Mouse (Mus musculus): ENCODE results near the gene Coro1b. TPM values are rescaled to one million over a fixed set of nuclear protein-coding genes. Genes with fewer than 3 reads are reported as not detected.
"Not testable (repeated sequence)": the region's sequence is repeated elsewhere in the genome, so short reads cannot be mapped to it uniquely, and the experiment has no call there.

Coro1b gene
- polyA plus RNA-seq, 1 experiment from 2014 or later: 74.8 TPM

DNA sequence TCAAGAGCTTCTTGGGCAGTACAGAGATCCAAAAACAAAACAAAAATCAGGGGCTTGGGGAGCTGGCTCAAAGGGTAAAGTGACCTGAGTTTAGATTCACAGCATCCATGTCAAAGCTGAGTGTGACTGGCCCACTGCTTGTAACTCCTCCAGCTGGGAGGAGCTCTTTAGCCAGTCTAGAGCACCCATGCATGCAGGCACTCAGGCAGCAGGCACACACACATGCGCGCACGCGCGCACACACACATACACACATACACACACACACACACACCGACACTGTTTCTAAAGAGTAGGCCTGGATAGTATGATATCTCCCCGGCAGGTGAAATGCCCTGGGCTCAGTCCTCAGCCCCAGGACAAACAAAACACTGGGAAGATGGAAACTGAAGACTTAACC, 31.4 kb upstream of the Coro1b start:
- no peaks in the 10 kb centered on the region for H3K27me3 ChIP-seq (ENCODE audit: control insufficient read depth, insufficient read depth, low read depth, low read length)
- 87% methylated on average over 7 of the region's 7 CpGs for WGBS (ENCODE audit: insufficient replicate concordance)
- no peak overlapping the region for H3K9ac ChIP-seq (ENCODE audit: low read depth, low read length)
- H3K9me3 ChIP-seq (replicated peaks; ENCODE audit: control insufficient read depth, low read length): no peaks in the 10 kb centered on the region
- H3K27ac ChIP-seq (ENCODE audit: low read length): no peak overlapping the region
- ATAC-seq (ENCODE audit: low read depth): no peak
- no peak overlapping the region for H3K4me3 ChIP-seq (ENCODE audit: low read depth, low read length)
- H3K4me2 ChIP-seq (ENCODE audit: low read depth, low read length): no peak overlapping the region
- peaks cover 34% of the 10 kb centered on the region for H3K4me1 ChIP-seq (ENCODE audit: control insufficient read depth, low read depth, low read length)
- peaks cover 11% of the 10 kb centered on the region for H3K36me3 ChIP-seq (ENCODE audit: control insufficient read depth, insufficient read depth)

DNA sequence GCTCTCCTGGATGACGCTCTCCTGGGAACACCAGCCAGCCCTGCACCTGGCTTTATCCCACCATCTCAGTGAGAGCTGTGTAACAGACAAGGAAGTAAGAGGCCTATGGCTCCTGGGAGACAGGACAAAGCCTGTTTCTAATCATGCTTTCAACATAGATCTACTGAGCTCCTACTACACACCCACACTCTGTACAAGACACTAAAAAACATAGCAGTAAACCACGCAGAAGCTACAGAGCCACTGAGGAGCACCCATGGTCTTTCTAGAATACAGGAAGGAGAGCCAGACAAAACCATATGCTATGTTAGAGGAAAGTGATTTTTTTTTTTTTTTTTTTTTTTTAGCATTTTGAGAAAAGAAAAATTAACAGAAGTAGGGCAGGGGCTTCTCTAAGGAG, 30.1 kb upstream of the Coro1b start:
- Histone ChIP-seq H3K9ac (ENCODE audit: low read depth, low read length) (no peak overlapping the region), H3K36me3 (ENCODE audit: control insufficient read depth, insufficient read depth) (peaks cover 11% of the 10 kb centered on the region), H3K4me3 (ENCODE audit: low read depth, low read length) (no peak overlapping the region), H3K4me2 (ENCODE audit: low read depth, low read length) (no peak overlapping the region), H3K9me3 (replicated peaks; ENCODE audit: control insufficient read depth, low read length) (no peaks in the 10 kb centered on the region), H3K4me1 (ENCODE audit: control insufficient read depth, low read depth, low read length) (peaks cover 40% of the 10 kb centered on the region), H3K27me3 (ENCODE audit: control insufficient read depth, insufficient read depth, low read depth, low read length) (no peaks in the 10 kb centered on the region), H3K27ac (ENCODE audit: low read length) (no peak overlapping the region)
- no peak for ATAC-seq (ENCODE audit: low read depth)
- 81% methylated on average over 2 of the region's 2 CpGs for WGBS (ENCODE audit: insufficient replicate concordance)

DNA sequence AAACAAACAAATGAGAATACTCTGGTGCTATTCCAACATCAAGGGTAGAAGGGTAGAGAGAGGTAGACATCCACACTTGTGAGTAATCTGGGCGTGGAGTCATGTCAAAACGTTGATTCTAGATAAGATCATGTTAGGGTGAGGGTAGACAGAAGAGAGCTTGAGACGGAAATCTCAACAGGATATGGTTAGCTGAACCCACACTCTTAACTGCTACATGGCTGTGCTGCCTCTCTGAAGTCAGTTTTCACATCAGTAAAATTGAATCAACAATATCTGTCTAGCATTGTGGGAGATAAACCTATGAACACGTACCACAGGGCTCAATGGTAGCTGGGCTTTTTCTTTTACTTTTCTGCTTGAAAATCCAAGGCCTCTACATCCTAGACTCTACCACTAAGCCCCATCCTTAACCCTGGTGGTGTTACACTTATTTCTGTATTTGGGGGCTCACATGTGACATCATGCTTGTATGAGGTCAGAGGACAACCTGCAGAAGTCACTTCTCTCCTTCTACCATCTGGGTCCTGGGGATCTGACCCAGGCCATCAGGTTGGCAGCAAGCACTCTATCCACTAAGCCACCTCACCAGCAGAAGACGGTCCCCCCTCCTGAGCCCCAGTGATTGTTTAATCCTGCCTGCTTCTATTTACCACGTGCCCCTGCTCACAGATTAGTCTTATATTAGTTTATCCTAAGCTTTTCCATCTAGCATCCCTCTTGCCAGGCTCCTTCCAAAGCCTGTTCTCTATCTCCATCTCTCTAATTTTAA, 28.5 kb upstream of the Coro1b start:
- 54% methylated on average over 6 of the region's 6 CpGs for WGBS (ENCODE audit: insufficient replicate concordance)
- Histone ChIP-seq H3K4me3 (ENCODE audit: low read depth, low read length) (no peak overlapping the region), H3K4me2 (ENCODE audit: low read depth, low read length) (peak overlapping the region; percentile 77), H3K4me1 (ENCODE audit: control insufficient read depth, low read depth, low read length) (peaks cover 41% of the 10 kb centered on the region), H3K27ac (ENCODE audit: low read length) (no peak overlapping the region), H3K9ac (ENCODE audit: low read depth, low read length) (no peak overlapping the region), H3K9me3 (replicated peaks; ENCODE audit: control insufficient read depth, low read length) (no peaks in the 10 kb centered on the region), H3K27me3 (ENCODE audit: control insufficient read depth, insufficient read depth, low read depth, low read length) (no peaks in the 10 kb centered on the region), H3K36me3 (ENCODE audit: control insufficient read depth, insufficient read depth) (peaks cover 6% of the 10 kb centered on the region)
- ATAC-seq (ENCODE audit: low read depth): no peak

DNA sequence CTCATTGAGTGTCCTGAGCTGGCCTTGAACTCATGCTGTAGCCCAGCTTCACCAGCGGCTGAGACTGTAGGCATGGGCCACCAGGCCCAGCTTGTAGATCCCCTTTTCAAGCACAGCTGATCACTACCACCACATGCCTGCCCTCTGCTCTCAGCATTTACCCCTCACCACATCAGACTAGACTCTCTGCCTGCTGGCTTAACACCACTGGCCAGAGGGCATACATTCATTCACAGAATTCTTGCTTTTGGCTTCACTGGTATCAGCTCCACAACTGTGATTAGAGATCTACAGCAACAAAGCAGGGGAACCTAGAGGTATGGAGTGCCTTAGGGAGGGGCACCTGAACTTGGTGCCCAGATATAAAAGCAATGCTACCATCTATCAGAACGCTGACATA, 27.9 kb upstream of the Coro1b start:
- Histone ChIP-seq H3K9ac (ENCODE audit: low read depth, low read length) (no peak overlapping the region), H3K4me1 (ENCODE audit: control insufficient read depth, low read depth, low read length) (peaks cover 45% of the 10 kb centered on the region), H3K4me2 (ENCODE audit: low read depth, low read length) (peak overlapping the region; percentile 77), H3K27ac (ENCODE audit: low read length) (no peak overlapping the region), H3K36me3 (ENCODE audit: control insufficient read depth, insufficient read depth) (peaks cover 2% of the 10 kb centered on the region), H3K27me3 (ENCODE audit: control insufficient read depth, insufficient read depth, low read depth, low read length) (no peaks in the 10 kb centered on the region), H3K4me3 (ENCODE audit: low read depth, low read length) (peak overlapping the region; percentile 63), H3K9me3 (replicated peaks; ENCODE audit: control insufficient read depth, low read length) (no peaks in the 10 kb centered on the region)
- 87% methylated on average over 2 of the region's 2 CpGs for WGBS (ENCODE audit: insufficient replicate concordance)
- no peak for ATAC-seq (ENCODE audit: low read depth)

DNA sequence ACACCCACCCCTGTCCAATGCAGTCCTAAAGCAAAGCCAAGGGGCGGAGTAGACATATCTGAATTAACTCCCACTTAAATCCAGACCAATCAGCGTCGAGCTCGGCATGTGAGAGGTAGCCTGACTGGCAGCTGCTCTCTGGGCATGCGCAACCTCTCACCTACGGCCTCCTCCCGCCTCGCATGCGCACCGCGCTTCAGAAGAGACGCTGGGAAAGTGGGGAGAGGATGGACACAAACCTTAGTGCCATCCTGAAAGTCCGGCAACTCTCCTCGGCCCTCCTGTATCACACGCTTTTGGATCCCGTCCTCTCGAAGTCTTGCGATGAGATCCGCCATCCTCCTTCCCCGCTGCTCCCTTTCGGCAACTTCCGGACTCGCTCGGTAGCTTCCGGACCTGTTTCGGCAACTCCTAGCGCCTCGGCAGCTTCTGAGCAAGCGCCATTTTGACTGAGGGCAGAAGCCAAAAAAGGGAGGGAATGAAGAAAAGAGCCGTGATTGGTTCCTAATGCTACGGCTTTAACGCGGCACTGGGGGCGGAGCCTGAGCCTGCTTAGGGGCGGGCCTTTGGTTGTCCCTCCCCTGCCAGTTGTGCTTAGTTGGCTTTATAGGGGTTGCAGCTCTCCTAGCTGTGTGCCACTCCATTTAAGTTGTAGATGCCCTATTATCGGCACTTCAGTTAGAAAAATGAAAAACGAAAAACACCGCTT, 27.2 kb upstream of the Coro1b start:
- peak overlapping the region; percentile 63 for H3K4me3 ChIP-seq (ENCODE audit: low read depth, low read length)
- peak overlapping the region; percentile 64 for H3K9ac ChIP-seq (ENCODE audit: low read depth, low read length)
- peak; percentile 64 for ATAC-seq (ENCODE audit: low read depth)
- no peaks in the 10 kb centered on the region for H3K9me3 ChIP-seq (replicated peaks; ENCODE audit: control insufficient read depth, low read length)
- WGBS (ENCODE audit: insufficient replicate concordance): 2% methylated on average over 38 of the region's 38 CpGs
- H3K27me3 ChIP-seq (ENCODE audit: control insufficient read depth, insufficient read depth, low read depth, low read length): no peaks in the 10 kb centered on the region
- H3K36me3 ChIP-seq (ENCODE audit: control insufficient read depth, insufficient read depth): no peaks in the 10 kb centered on the region
- peaks cover 45% of the 10 kb centered on the region for H3K4me1 ChIP-seq (ENCODE audit: control insufficient read depth, low read depth, low read length)
- peak overlapping the region; percentile 77 for H3K4me2 ChIP-seq (ENCODE audit: low read depth, low read length)
- H3K27ac ChIP-seq (ENCODE audit: low read length): peak overlapping the region; percentile 83

DNA sequence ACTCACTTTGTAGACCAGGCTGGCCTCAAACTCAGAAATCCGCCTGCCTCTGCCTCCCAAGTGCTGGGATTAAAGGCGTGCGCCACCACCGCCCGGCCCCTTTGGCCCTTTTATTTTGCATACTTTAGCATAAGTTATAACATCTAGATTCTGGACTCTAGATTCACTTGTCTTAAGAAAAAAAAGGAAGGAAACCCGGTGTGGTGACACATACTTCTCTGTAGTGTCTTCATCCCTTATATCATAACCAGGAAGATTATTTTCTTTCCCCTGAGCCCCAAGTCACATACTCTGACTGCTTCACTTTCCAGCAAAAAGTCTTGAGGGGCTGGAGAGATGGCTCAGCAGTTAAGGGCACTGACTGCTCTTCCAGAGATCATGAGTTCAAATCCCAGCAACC, 26.5 kb upstream of the Coro1b start:
- H3K27me3 ChIP-seq (ENCODE audit: control insufficient read depth, insufficient read depth, low read depth, low read length); ATAC-seq (ENCODE audit: low read depth); H3K4me3 ChIP-seq (ENCODE audit: low read depth, low read length); H3K9me3 ChIP-seq (replicated peaks; ENCODE audit: control insufficient read depth, low read length); H3K9ac ChIP-seq (ENCODE audit: low read depth, low read length); H3K36me3 ChIP-seq (ENCODE audit: control insufficient read depth, insufficient read depth): not testable (repeated sequence)
- peak overlapping the region; percentile 78 for H3K27ac ChIP-seq (ENCODE audit: low read length)
- peak overlapping the region; percentile 77 for H3K4me2 ChIP-seq (ENCODE audit: low read depth, low read length)
- H3K4me1 ChIP-seq (ENCODE audit: control insufficient read depth, low read depth, low read length): peaks cover 50% of the 10 kb centered on the region
- 32% methylated on average over 6 of the region's 6 CpGs for WGBS (ENCODE audit: insufficient replicate concordance)

DNA sequence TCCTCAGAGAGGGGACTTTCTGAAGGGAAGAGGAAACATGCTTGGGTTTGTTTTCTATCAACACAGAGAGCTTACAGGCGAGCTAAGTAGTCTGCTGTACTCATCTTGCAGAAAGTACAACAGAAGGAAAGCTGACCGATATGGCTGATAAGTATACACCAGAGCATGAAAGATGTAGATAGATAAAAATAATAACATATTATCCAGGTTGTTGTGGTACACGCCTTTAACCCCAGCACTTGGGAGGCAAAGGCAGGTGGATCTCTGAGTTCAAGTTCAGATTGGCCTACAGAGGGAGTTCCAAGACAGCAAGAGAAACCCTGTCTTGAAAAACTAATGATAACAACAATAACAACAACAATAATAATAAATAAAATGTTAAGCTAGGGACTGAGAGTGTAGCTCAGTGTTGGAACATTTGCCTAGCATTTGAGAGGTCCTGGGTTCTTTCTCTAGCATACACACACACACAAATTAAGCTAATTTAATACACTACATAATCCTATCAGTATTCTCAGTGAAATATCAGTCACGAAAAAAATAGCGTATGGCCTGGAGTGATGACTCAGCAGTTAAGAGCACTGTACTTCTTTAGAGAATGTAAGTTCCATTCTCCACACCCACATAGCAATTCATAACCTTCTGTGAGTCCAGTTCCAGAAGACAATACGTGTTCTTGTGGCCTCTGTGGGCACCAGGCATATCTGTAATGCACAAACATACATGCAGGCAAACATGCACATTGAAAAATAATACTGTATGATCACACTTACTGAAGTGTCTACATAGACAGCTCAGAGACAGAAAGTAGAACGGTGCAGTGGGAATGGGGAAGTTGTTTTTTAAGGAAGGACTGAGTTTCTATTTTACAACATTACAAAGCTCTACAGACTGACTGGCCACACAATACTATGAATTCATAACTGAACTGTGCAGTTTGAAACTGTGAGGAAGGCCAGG, 25.7 kb upstream of the Coro1b start:
- Histone ChIP-seq H3K36me3 (ENCODE audit: control insufficient read depth, insufficient read depth) (no peaks in the 10 kb centered on the region), H3K9ac (ENCODE audit: low read depth, low read length) (no peak overlapping the region), H3K4me2 (ENCODE audit: low read depth, low read length) (peak overlapping the region; percentile 18), H3K27ac (ENCODE audit: low read length) (peak overlapping the region; percentile 75), H3K27me3 (ENCODE audit: control insufficient read depth, insufficient read depth, low read depth, low read length) (no peaks in the 10 kb centered on the region), H3K9me3 (replicated peaks; ENCODE audit: control insufficient read depth, low read length) (no peaks in the 10 kb centered on the region), H3K4me1 (ENCODE audit: control insufficient read depth, low read depth, low read length) (peaks cover 58% of the 10 kb centered on the region), H3K4me3 (ENCODE audit: low read depth, low read length) (no peak overlapping the region)
- WGBS (ENCODE audit: insufficient replicate concordance): 27% methylated on average over 7 of the region's 7 CpGs
- no peak for ATAC-seq (ENCODE audit: low read depth)

DNA sequence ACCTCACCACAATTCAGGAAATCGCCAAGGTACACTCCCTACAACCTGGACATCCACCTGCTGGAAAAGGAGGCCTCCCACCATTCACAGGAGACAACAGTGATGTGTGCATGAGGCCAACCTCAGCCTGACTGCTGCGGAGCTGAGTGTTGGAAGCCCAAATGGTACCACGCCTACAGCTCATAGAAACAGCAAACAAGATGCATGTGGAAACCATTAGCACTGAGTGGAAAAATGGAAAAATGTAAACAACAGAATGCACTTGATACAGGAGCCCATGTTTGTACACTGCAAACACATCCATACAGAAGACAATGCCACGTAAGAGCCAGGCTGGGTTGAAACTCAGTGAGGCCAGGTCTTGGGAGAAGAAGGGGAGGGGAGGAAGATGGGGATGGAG, 24.0 kb upstream of the Coro1b start:
- Histone ChIP-seq H3K36me3 (ENCODE audit: control insufficient read depth, insufficient read depth) (peaks cover 9% of the 10 kb centered on the region), H3K4me2 (ENCODE audit: low read depth, low read length) (no peak overlapping the region), H3K4me1 (ENCODE audit: control insufficient read depth, low read depth, low read length) (peaks cover 59% of the 10 kb centered on the region), H3K27me3 (ENCODE audit: control insufficient read depth, insufficient read depth, low read depth, low read length) (no peaks in the 10 kb centered on the region), H3K9me3 (replicated peaks; ENCODE audit: control insufficient read depth, low read length) (no peaks in the 10 kb centered on the region), H3K9ac (ENCODE audit: low read depth, low read length) (no peak overlapping the region), H3K27ac (ENCODE audit: low read length) (0 out of 2 replicates have a peak overlapping the region, but pooled peaks have one; percentile 18), H3K4me3 (ENCODE audit: low read depth, low read length) (no peak overlapping the region)
- 78% methylated on average over 4 of the region's 4 CpGs for WGBS (ENCODE audit: insufficient replicate concordance)
- no peak for ATAC-seq (ENCODE audit: low read depth)
